Mouse (Mus musculus) lung, postnatal 0 days (tissue): ENCODE data around the gene Cntf.

Experiments
- CTCF ChIP-seq: IDR thresholded peaks from 2 replicates; pipeline ENCODE4 v1.5.1; 2016; ENCODE audit warnings: antibody characterized with exemption, mild to moderate bottlenecking
- EP300 ChIP-seq: IDR thresholded peaks from 2 replicates; pipeline ENCODE4 v1.6.1; 2016; ENCODE audit warnings: antibody characterized with exemption, mild to moderate bottlenecking, control low read depth

DNA sequence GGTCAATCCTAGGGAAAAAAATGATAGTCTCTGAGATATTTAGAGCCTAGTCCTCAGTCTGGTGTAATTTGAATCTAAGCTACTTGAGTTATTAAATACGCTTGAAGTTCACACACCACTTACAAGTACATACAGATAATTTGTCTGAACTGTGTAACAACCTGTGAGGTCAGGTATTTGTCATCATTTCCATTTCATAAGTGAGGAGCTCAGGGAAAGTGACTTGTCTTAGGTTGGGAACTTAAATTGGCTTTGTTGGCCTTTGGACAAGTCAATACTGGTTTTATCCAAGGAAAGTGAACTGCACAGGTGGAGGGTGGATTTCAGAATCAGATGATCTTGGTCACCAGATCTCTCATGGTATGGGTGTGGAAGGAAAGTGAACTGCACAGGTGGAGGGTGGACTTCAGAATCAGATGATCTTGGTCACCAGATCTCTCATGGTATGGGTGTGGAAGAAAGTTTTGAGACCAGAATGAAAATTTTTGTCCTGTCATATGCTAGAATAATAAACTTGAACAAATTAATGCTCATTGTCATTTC, 6.4 kb downstream of the Cntf start:
- TF ChIP-seq CTCF: no peak
- TF ChIP-seq EP300: no peak
